ENCODE assay signal across 8 mouse cellular contexts in genomic region chr10:60237475-60238154, GRCm38 (mm10). TPM values are rescaled to one million over a fixed set of nuclear protein-coding genes. Genes with fewer than 3 reads are reported as not detected.
A peak's percentile ranks its signal among the peaks of the same experiment; 100 is the strongest.
DNase-seq lines count a peak whose midpoint lies in the region; ATAC-seq and TF ChIP-seq lines count a peak whose summit lies in the region.

No protein-coding gene starts in this region.

- DNase-seq in forebrain, embryonic 11.5 days (ENCODE audit: low spot score): peak; percentile 81
- peak; percentile 63 for DNase-seq in ovary, postnatal 36 days (ENCODE audit: low spot score)
- DNase-seq in ovary, adult 18-20 months (ENCODE audit: low spot score): no peak
- peak; percentile 77 to 82 for DNase-seq in cerebellum, postnatal 10 days
- DNase-seq in heart, postnatal 4 days: peak; percentile 73
- peak; percentile 70 for DNase-seq in lung, postnatal 14 days

- no peak overlapping the region for H3K9ac ChIP-seq in forebrain, embryonic 11.5 days (ENCODE audit: low read length)
- H3K9ac ChIP-seq in forebrain, embryonic 13.5 days: no peak overlapping the region

- no peak for TF ChIP-seq POLR2A in testis, adult 2 months (IDR thresholded peaks at IDR 0.05; ENCODE audit: control insufficient read depth, low read depth, low read length)

- no peaks in the 10 kb centered on the region for H3K27me3 ChIP-seq in forebrain, embryonic 11.5 days (ENCODE audit: control insufficient read depth, insufficient read depth, low read length)
- no peaks in the 10 kb centered on the region for H3K27me3 ChIP-seq in forebrain, embryonic 13.5 days
- no peaks in the 10 kb centered on the region for H3K27me3 ChIP-seq in testis, adult 2 months (ENCODE audit: control insufficient read depth, insufficient read depth, low read length)

- H3K36me3 ChIP-seq in forebrain, embryonic 11.5 days (ENCODE audit: control insufficient read depth, insufficient read depth, low read length): no peaks in the 10 kb centered on the region
- H3K36me3 ChIP-seq in forebrain, embryonic 13.5 days (ENCODE audit: poor library complexity, severe bottlenecking): no peaks in the 10 kb centered on the region
- no peaks in the 10 kb centered on the region for H3K36me3 ChIP-seq in testis, adult 2 months (ENCODE audit: control insufficient read depth, insufficient read depth, low read length)

- 60% methylated on average over 10 of the region's 10 CpGs for WGBS in forebrain, embryonic 11.5 days
- 63% methylated on average over 10 of the region's 10 CpGs for WGBS in forebrain, embryonic 13.5 days

- peak; percentile 87 for TF ChIP-seq CTCF in testis, adult 2 months (IDR thresholded peaks at IDR 0.05; ENCODE audit: control insufficient read depth, insufficient read depth, insufficient replicate concordance, low read depth, low read length)

- no peaks in the 10 kb centered on the region for H3K4me1 ChIP-seq in forebrain, embryonic 11.5 days (replicated peaks; ENCODE audit: control insufficient read depth, insufficient read depth, low read length)
- no peaks in the 10 kb centered on the region for H3K4me1 ChIP-seq in forebrain, embryonic 13.5 days
- no peaks in the 10 kb centered on the region for H3K4me1 ChIP-seq in testis, adult 2 months (ENCODE audit: control insufficient read depth, insufficient read depth, low read length)

- ATAC-seq in forebrain, embryonic 11.5 days (replicated peaks; ENCODE audit: low FRiP score): no peak
- ATAC-seq in forebrain, embryonic 13.5 days: no peak

- H3K9me3 ChIP-seq in forebrain, embryonic 11.5 days (ENCODE audit: control insufficient read depth, low read length): no peaks in the 10 kb centered on the region
- peaks cover 4% of the 10 kb centered on the region for H3K9me3 ChIP-seq in forebrain, embryonic 13.5 days (replicated peaks)

- no peak overlapping the region for H3K4me2 ChIP-seq in forebrain, embryonic 11.5 days (ENCODE audit: low read depth, low read length, severe bottlenecking)
- H3K4me2 ChIP-seq in forebrain, embryonic 13.5 days: no peak overlapping the region

- no peak overlapping the region for H3K27ac ChIP-seq in forebrain, embryonic 11.5 days (ENCODE audit: low read depth, low read length)
- H3K27ac ChIP-seq in forebrain, embryonic 13.5 days: no peak overlapping the region
- no peak overlapping the region for H3K27ac ChIP-seq in testis, adult 2 months (ENCODE audit: control insufficient read depth, insufficient read depth, low read depth, low read length)

- H3K4me3 ChIP-seq in forebrain, embryonic 11.5 days (ENCODE audit: low read depth, low read length): no peak overlapping the region
- H3K4me3 ChIP-seq in forebrain, embryonic 13.5 days: no peak overlapping the region
- H3K4me3 ChIP-seq in testis, adult 2 months (ENCODE audit: control insufficient read depth, low read depth, low read length): no peak overlapping the region

RNA-seq across cellular contexts. Expression of gene Chst3, which starts 18.6 kb away (rescaled TPM):
- polyA plus RNA-seq in forebrain, embryonic 11.5 days (2014; fragmentation: Nextera tagmentation; extraction: Ambion mirVana): 2.8 and 3.2 TPM in 2 replicates
- polyA plus RNA-seq in forebrain, embryonic 13.5 days (2015; fragmentation: Nextera tagmentation; extraction: Ambion mirVana): 2.1 TPM in 2 replicates
- 1 to 10 TPM; 1.6 to 2.4 TPM for total RNA-seq in heart, postnatal 4 days (2021)
- 0.34 and 0.52 TPM in 2 replicates for polyA plus RNA-seq in testis, adult 2 months (2012; rRNA removed)

RNA-seq across cellular contexts. Expression of gene Psap, which starts 39.8 kb away (rescaled TPM):
- 63.6 and 74.2 TPM in 2 replicates for polyA plus RNA-seq in forebrain, embryonic 11.5 days (2014; fragmentation: Nextera tagmentation; extraction: Ambion mirVana)
- polyA plus RNA-seq in forebrain, embryonic 13.5 days (2015; fragmentation: Nextera tagmentation; extraction: Ambion mirVana): 92.2 and 131 TPM in 2 replicates
- total RNA-seq in heart, postnatal 4 days (2021): 100 to 1,000 TPM; 554 to 566 TPM
- polyA plus RNA-seq in testis, adult 2 months (2012; rRNA removed): 235 and 280 TPM in 2 replicates
